Mouse (Mus musculus) midbrain, embryonic 10.5 days (tissue): ENCODE results near the gene Nkx2-3. TPM values are rescaled to one million over a fixed set of nuclear protein-coding genes. Genes with fewer than 3 reads are reported as not detected.

Source experiments
- DNase-seq: peaks from one replicate; pipeline ENCODE4 v3.0.0-alpha.2; 2017; ENCODE audit warnings: low spot score
- H3K27ac ChIP-seq: fragments of 300-500 bp; sonication (generic); replicated peaks from 2 replicates; pipeline ENCODE4 v1.5.1; 2016; ENCODE audit warnings: mild to moderate bottlenecking
- H3K27me3 ChIP-seq: fragments of 300-500 bp; sonication (generic); 2 replicates; pipeline ENCODE4 v1.6.1; 2016; ENCODE audit warnings: low read depth, mild to moderate bottlenecking; ENCODE audit not compliant: poor library complexity, severe bottlenecking
- H3K36me3 ChIP-seq: fragments of 300-500 bp; sonication (generic); 2 replicates; pipeline ENCODE4 v1.6.1; 2016; ENCODE audit warnings: mild to moderate bottlenecking, moderate library complexity
- H3K4me1 ChIP-seq: fragments of 300-500 bp; sonication (generic); 2 replicates; pipeline ENCODE4 v1.6.1; 2016
- H3K4me3 ChIP-seq: fragments of 300-500 bp; sonication (generic); 2 replicates; pipeline ENCODE4 v1.5.1; 2016; ENCODE audit warnings: mild to moderate bottlenecking, moderate library complexity
- H3K9me3 ChIP-seq: fragments of 300-500 bp; sonication (generic); replicated peaks from 2 replicates; pipeline ENCODE4 v1.6.1; 2016; ENCODE audit warnings: mild to moderate bottlenecking
- WGBS: fragments of 180-500 bp; shearing (Covaris S2); methylation state at CpG from one replicate; pipeline ENCODE4 v1.1.7; 2016; 5-methylcytosine and 5-hydroxymethylcytosine counted together
- polyA plus RNA-seq: library from polyadenylated mRNA; unstranded; fragments of >200 nt; fragmentation: Nextera tagmentation; extraction: Ambion mirVana; gene quantifications from 2 replicates; pipeline ENCODE4 v1.2.1, GENCODE M21; 2016

Nkx2-3 gene
- 0.21 and 0.42 TPM in 2 replicates for polyA plus RNA-seq

DNA sequence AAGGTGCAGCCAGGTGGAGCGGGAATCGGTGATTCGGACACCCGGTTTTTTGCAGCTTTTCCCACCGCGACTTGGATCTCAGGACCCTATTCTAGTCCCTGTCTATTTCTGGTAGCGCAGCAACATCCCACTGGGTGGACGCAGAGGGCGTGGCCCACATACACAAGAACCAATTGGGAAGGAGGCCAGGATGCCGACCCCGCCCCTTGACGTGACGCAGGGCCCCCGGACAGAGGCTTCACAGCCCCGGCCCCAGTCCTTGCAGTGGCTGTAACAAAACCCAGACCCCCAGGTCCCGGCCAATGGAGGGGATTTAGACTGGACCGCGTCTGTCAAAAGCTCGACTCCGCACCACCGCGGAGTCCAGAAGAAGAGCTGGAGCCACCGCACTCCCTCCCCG lies at the start of gene Nkx2-3:
Gene Nkx2-3, plus strand, starts transcription at position 275 of the 400 bp plus-strand sequence.
- under 1% methylated on average over 24 of the region's 24 CpGs for WGBS

GRCm38 (mm10) chr19:43563166-43563565 lies 49.0 kb upstream of the Nkx2-3 start:
- no peak for DNase-seq
- Histone ChIP-seq H3K27me3 (peaks cover 7% of the 10 kb centered on the region), H3K36me3 (no peaks in the 10 kb centered on the region), H3K9me3 (no peaks in the 10 kb centered on the region), H3K27ac (no peak overlapping the region), H3K4me3 (no peak overlapping the region), H3K4me1 (peaks cover 9% of the 10 kb centered on the region)
- 93% methylated on average over 5 of the region's 5 CpGs for WGBS

More for the DNA sequence above, at the start of gene Nkx2-3:
- Histone ChIP-seq H3K27ac (no peak within 1 kb of the TSS), H3K27me3 (peaks cover 100% of the 10 kb centered on the region), H3K4me1 (peaks cover 66% of the 10 kb centered on the region), H3K9me3 (no peaks in the 10 kb centered on the region), H3K36me3 (no peaks in the 10 kb centered on the region), H3K4me3 (peak within 1 kb of the TSS; percentile 42)
- DNase-seq = peak; percentile 89

DNA sequence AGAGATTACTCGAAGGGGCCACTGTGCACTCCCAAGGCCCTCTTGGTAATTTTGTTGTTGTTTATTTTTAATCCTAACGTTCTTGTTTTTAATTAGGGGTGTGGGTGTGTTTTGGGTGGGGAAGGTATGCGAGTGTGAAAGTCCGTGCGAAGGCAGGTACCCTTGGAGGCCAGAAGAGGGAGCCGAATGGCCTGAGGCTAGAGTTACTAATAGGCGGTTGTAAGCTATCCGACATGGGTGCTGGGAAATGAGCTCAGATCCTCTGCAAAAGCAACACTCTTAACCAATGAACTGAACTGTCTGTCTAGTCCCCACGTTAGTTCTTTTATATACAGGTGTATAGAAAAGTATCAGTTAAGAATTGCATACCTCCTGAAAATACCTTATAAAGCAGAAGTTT lies 43.8 kb upstream of the Nkx2-3 start:
- no peak for DNase-seq
- no peaks in the 10 kb centered on the region for H3K36me3 ChIP-seq
- H3K4me1 ChIP-seq = peaks cover 18% of the 10 kb centered on the region
- no peak overlapping the region for H3K27ac ChIP-seq
- no peaks in the 10 kb centered on the region for H3K9me3 ChIP-seq
- WGBS = 46% methylated on average over 9 of the region's 9 CpGs
- H3K4me3 ChIP-seq = no peak overlapping the region
- H3K27me3 ChIP-seq = peaks cover 56% of the 10 kb centered on the region

GRCm38 (mm10) chr19:43569133-43569532 lies 43.0 kb upstream of the Nkx2-3 start:
- DNase-seq = no peak
- peaks cover 15% of the 10 kb centered on the region for H3K4me1 ChIP-seq
- H3K27ac ChIP-seq = no peak overlapping the region
- no peaks in the 10 kb centered on the region for H3K36me3 ChIP-seq
- no peak overlapping the region for H3K4me3 ChIP-seq
- no peaks in the 10 kb centered on the region for H3K9me3 ChIP-seq
- H3K27me3 ChIP-seq = peaks cover 65% of the 10 kb centered on the region
- 56% methylated on average over 6 of the region's 6 CpGs for WGBS

GRCm38 (mm10) chr19:43570831-43571790 lies 41.0 kb upstream of the Nkx2-3 start:
- peaks cover 9% of the 10 kb centered on the region for H3K4me1 ChIP-seq
- H3K9me3 ChIP-seq = no peaks in the 10 kb centered on the region
- H3K27me3 ChIP-seq = peaks cover 81% of the 10 kb centered on the region
- peak; percentile 77 for DNase-seq
- H3K36me3 ChIP-seq = no peaks in the 10 kb centered on the region
- no peak overlapping the region for H3K27ac ChIP-seq
- peak overlapping the region; percentile 54 for H3K4me3 ChIP-seq
- 15% methylated on average over 32 of the region's 32 CpGs for WGBS

- Histone ChIP-seq H3K4me1 (peaks cover 19% of the 10 kb centered on the region), H3K27ac (no peak overlapping the region), H3K9me3 (no peaks in the 10 kb centered on the region), H3K36me3 (no peaks in the 10 kb centered on the region), H3K27me3 (peaks cover 77% of the 10 kb centered on the region), H3K4me3 (no peak overlapping the region)
- 81% methylated on average over 13 of the region's 13 CpGs for WGBS
- no peak for DNase-seq
These were observed 32.9 kb upstream of the Nkx2-3 start for GRCm38 (mm10) chr19:43579081-43579796.

DNA sequence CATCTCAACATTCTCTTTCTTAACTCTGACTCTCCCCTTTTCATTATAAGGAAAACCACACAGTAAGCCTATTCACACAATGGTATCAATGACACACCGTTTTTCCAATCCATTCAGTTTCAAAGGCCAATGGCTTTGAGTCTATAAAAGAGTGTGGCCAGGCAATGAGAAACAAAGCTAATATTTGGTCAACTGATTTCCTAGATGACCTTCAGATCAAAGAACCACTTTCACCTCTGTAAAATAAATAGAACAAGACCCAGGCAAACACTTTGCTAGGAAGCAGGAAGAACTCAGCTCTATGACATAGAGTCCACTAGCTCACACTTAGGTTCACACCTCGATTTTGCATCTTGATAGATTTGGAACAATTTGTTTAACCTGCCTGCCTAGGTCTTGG lies 30.9 kb upstream of the Nkx2-3 start:
- H3K27me3 ChIP-seq = peaks cover 81% of the 10 kb centered on the region
- H3K4me3 ChIP-seq = no peak overlapping the region
- 61% methylated on average over 2 of the region's 2 CpGs for WGBS

GRCm38 (mm10) chr19:43583192-43583591 lies 28.9 kb upstream of the Nkx2-3 start:
- Histone ChIP-seq H3K9me3 (no peaks in the 10 kb centered on the region), H3K27ac (no peak overlapping the region), H3K36me3 (no peaks in the 10 kb centered on the region), H3K27me3 (peaks cover 94% of the 10 kb centered on the region), H3K4me1 (peaks cover 25% of the 10 kb centered on the region), H3K4me3 (no peak overlapping the region)
- WGBS = 5% methylated on average over 4 of the region's 4 CpGs
- no peak for DNase-seq

More for the DNA sequence above, 30.9 kb upstream of the Nkx2-3 start:
- H3K36me3 ChIP-seq = no peaks in the 10 kb centered on the region
- H3K27ac ChIP-seq = no peak overlapping the region
- peaks cover 25% of the 10 kb centered on the region for H3K4me1 ChIP-seq
- no peak for DNase-seq
- H3K9me3 ChIP-seq = no peaks in the 10 kb centered on the region

DNA sequence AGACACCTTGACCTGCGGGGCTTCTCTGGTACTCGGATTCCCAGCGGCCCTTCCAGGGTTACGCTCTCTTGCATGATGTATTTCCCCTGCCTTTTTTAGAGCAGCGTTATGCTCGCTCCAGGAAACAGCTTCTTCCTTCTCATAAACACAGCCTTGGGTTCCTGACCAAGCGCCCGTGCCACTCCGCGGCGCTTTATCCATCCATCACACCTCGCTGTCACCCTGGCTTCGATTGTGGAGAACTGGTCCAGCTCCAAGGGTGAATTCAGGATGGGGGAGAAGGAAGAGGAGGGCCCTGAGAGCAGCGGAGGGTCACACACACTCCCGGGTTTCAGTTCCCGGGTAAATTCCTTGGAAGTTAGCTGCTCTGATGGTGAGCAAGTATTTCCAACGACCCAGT lies 28.5 kb upstream of the Nkx2-3 start:
- DNase-seq = peak; percentile 31
- WGBS = 1% methylated on average over 17 of the region's 17 CpGs

DNA sequence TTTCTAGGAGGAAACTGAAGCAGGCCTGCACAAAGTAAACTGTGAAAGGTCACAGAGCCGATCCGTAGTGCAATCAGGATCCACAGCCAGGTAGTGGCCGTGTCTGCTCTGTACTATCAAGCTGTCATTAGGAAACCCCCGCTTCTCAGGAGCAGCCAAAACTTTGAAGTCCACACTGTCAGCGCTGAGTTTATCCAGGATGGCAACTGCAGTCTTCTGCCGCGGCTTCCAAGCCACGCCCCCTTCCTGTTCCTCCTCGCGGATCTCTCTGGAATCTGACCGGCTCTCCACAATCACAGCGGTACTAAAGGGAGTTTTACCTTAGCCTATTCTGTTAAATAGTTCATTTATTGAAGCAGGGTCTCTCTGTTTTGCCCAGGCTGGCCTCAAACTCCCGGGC lies 27.3 kb upstream of the Nkx2-3 start:
- peaks cover 25% of the 10 kb centered on the region for H3K4me1 ChIP-seq
- DNase-seq = peak; percentile 36
- WGBS = 5% methylated on average over 13 of the region's 13 CpGs
- peak overlapping the region; percentile 21; the same call in 1 of the 2 replicates for H3K4me3 ChIP-seq
- peaks cover 100% of the 10 kb centered on the region for H3K27me3 ChIP-seq
- H3K9me3 ChIP-seq = 0 out of 2 replicates have a peak, but pooled peaks cover under 1% of the 10 kb centered on the region
- no peak overlapping the region for H3K27ac ChIP-seq
- no peaks in the 10 kb centered on the region for H3K36me3 ChIP-seq

More for the DNA sequence above, 28.5 kb upstream of the Nkx2-3 start:
- Histone ChIP-seq H3K27me3 (peaks cover 98% of the 10 kb centered on the region), H3K9me3 (no peaks in the 10 kb centered on the region), H3K27ac (no peak overlapping the region), H3K36me3 (no peaks in the 10 kb centered on the region), H3K4me1 (peaks cover 25% of the 10 kb centered on the region), H3K4me3 (no peak overlapping the region)

DNA sequence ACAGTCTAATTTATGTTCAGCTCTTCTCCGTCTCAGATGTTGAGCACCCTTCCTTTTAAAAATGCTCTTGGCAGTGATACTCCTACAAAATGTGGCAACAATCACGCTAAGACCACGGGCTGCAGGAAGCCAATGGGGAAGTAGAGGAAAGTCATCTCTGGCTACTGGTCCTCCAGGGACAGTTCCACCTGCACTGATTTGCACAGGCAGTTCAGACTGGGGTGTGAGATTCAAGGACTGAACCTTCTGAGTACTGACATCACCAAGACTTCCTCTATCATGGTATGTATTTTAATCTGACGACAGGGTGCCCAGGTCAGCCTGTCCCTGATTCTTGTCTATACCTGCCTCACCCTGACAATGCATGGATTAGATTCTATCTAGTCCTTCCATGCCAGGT lies 20.1 kb upstream of the Nkx2-3 start:
- Histone ChIP-seq H3K27me3 (peaks cover 100% of the 10 kb centered on the region), H3K4me1 (no peaks in the 10 kb centered on the region), H3K9me3 (0 out of 2 replicates have a peak, but pooled peaks cover 6% of the 10 kb centered on the region), H3K27ac (no peak overlapping the region), H3K4me3 (no peak overlapping the region), H3K36me3 (no peaks in the 10 kb centered on the region)
- DNase-seq = no peak
- 71% methylated on average over 4 of the region's 4 CpGs for WGBS

- 5% methylated on average over 5 of the region's 5 CpGs for WGBS
- Histone ChIP-seq H3K4me1 (peaks cover 24% of the 10 kb centered on the region), H3K36me3 (no peaks in the 10 kb centered on the region), H3K27me3 (peaks cover 100% of the 10 kb centered on the region), H3K4me3 (no peak overlapping the region), H3K27ac (no peak overlapping the region), H3K9me3 (no peaks in the 10 kb centered on the region)
- DNase-seq = no peak
These were observed 15.1 kb upstream of the Nkx2-3 start for GRCm38 (mm10) chr19:43596981-43597380.
